Mouse (Mus musculus) embryonic facial prominence, embryonic 11.5 days (tissue): ENCODE data around the gene Prss54. TPM values are rescaled to one million over a fixed set of nuclear protein-coding genes. Genes with fewer than 3 reads are reported as not detected.

Experiments
- ATAC-seq: fragments of 200-750 bp; cut with Nextera tagmentation; replicated peaks from 2 replicates; pipeline ENCODE4 v1.8.0; 2017; ENCODE audit warnings: low read depth; ENCODE audit not compliant: insufficient number of reproducible peaks, low FRiP score, low TSS enrichment
- DNase-seq: peaks from one replicate; pipeline ENCODE4 v3.0.0-alpha.2; 2015; ENCODE audit warnings: low spot score
- H3K27ac ChIP-seq: fragments of 300-500 bp; sonication (generic); replicated peaks from 2 replicates; pipeline ENCODE4 v1.5.1; 2014; ENCODE audit warnings: mild to moderate bottlenecking, low read depth, low read length, control low read depth
- H3K27me3 ChIP-seq: fragments of 300-500 bp; sonication (generic); 2 replicates; pipeline ENCODE4 v1.6.1; 2014; ENCODE audit warnings: mild to moderate bottlenecking, low read length, moderate library complexity, mixed read lengths; ENCODE audit not compliant: control insufficient read depth, insufficient read depth
- H3K36me3 ChIP-seq: fragments of 300-500 bp; sonication (generic); replicated peaks from 2 replicates; pipeline ENCODE4 v1.6.1; 2014; ENCODE audit warnings: low read depth, mild to moderate bottlenecking, low read length, moderate library complexity, mixed read lengths; ENCODE audit not compliant: control insufficient read depth, insufficient read depth
- H3K4me1 ChIP-seq: fragments of 300-500 bp; sonication (generic); 2 replicates; pipeline ENCODE4 v1.6.1; 2014; ENCODE audit warnings: low read length, mixed read lengths; ENCODE audit not compliant: control insufficient read depth, insufficient read depth
- H3K4me2 ChIP-seq: fragments of 300-500 bp; sonication (generic); 2 replicates; pipeline ENCODE4 v1.6.1; 2014; ENCODE audit warnings: low read depth, mild to moderate bottlenecking, control low read depth, low read length, moderate library complexity
- H3K4me3 ChIP-seq: fragments of 300-500 bp; sonication (generic); 2 replicates; pipeline ENCODE4 v1.5.1; 2014; ENCODE audit warnings: low read depth, low read length, control low read depth
- H3K9ac ChIP-seq: fragments of 300-500 bp; sonication (generic); replicated peaks from 2 replicates; pipeline ENCODE4 v1.6.1; 2014; ENCODE audit warnings: mild to moderate bottlenecking, control low read depth, low read length
- H3K9me3 ChIP-seq: fragments of 300-500 bp; sonication (generic); replicated peaks from 2 replicates; pipeline ENCODE4 v1.6.1; 2016; ENCODE audit warnings: mild to moderate bottlenecking, low read length, inconsistent platforms, mixed read lengths; ENCODE audit not compliant: control insufficient read depth
- WGBS: fragments of 180-500 bp; shearing (Covaris S2); extraction: QIAGEN DNeasy Blood & Tissue Kit; methylation state at CpG from one replicate; pipeline ENCODE4 v1.1.7; 2014; 5-methylcytosine and 5-hydroxymethylcytosine counted together
- polyA plus RNA-seq: library from polyadenylated mRNA; unstranded; fragments of >200 nt; fragmentation: Nextera tagmentation; extraction: Ambion mirVana; gene quantifications from 2 replicates; pipeline ENCODE4 v1.2.1, GENCODE M21; 2014

Gene Prss54
- polyA plus RNA-seq, 1 experiment from 2014 or later, result not detected

- H3K4me3 ChIP-seq, result no peak overlapping the region
- no peak overlapping the region for H3K9ac ChIP-seq
- H3K4me1 ChIP-seq, result no peaks in the 10 kb centered on the region
- ATAC-seq (no peak), DNase-seq (no peak)
- H3K36me3 ChIP-seq, result no peaks in the 10 kb centered on the region
- no peak overlapping the region for H3K27ac ChIP-seq
- WGBS, result 88% methylated on average over 4 of the region's 4 CpGs
- H3K9me3 ChIP-seq, result no peaks in the 10 kb centered on the region
- H3K27me3 ChIP-seq, result no peaks in the 10 kb centered on the region
- no peak overlapping the region for H3K4me2 ChIP-seq
Measured at GRCm38 (mm10) chr8:95590539-95590938, 14.4 kb upstream of the Prss54 start.

- H3K4me2 ChIP-seq, result no peak overlapping the region
Measured at GRCm38 (mm10) chr8:95589282-95589681, 13.1 kb upstream of the Prss54 start.

GRCm38 (mm10) chr8:95587339-95587738 is 11.2 kb upstream of the Prss54 start:
- Histone ChIP-seq H3K4me3 (no peak overlapping the region), H3K4me1 (no peaks in the 10 kb centered on the region), H3K9me3 (no peaks in the 10 kb centered on the region), H3K27ac (no peak overlapping the region), H3K4me2 (no peak overlapping the region), H3K27me3 (no peaks in the 10 kb centered on the region), H3K9ac (no peak overlapping the region), H3K36me3 (no peaks in the 10 kb centered on the region)
- WGBS, result 91% methylated on average over 1 of the region's 1 CpGs
- no peak for ATAC-seq
- no peak for DNase-seq

More at GRCm38 (mm10) chr8:95589282-95589681, 13.1 kb upstream of the Prss54 start:
- Histone ChIP-seq H3K4me1 (no peaks in the 10 kb centered on the region), H3K27ac (no peak overlapping the region), H3K36me3 (no peaks in the 10 kb centered on the region), H3K9ac (no peak overlapping the region), H3K4me3 (no peak overlapping the region), H3K27me3 (no peaks in the 10 kb centered on the region), H3K9me3 (no peaks in the 10 kb centered on the region)
- ATAC-seq, result no peak
- WGBS, result 66% methylated on average over 10 of the region's 10 CpGs
- no peak for DNase-seq

- 86% methylated on average over 5 of the region's 5 CpGs for WGBS
- Histone ChIP-seq H3K27ac (no peak overlapping the region), H3K27me3 (no peaks in the 10 kb centered on the region), H3K36me3 (no peaks in the 10 kb centered on the region), H3K9me3 (no peaks in the 10 kb centered on the region), H3K4me1 (no peaks in the 10 kb centered on the region), H3K4me3 (no peak overlapping the region), H3K9ac (no peak overlapping the region), H3K4me2 (no peak overlapping the region)
- DNase-seq, result no peak
- no peak for ATAC-seq
Measured at GRCm38 (mm10) chr8:95573146-95573545, 3.0 kb downstream of the Prss54 start.

GRCm38 (mm10) chr8:95566809-95567208 is 9.3 kb downstream of the Prss54 start:
- Histone ChIP-seq H3K27me3 (no peaks in the 10 kb centered on the region), H3K27ac (no peak overlapping the region), H3K4me3 (no peak overlapping the region), H3K9ac (no peak overlapping the region), H3K4me2 (no peak overlapping the region), H3K4me1 (no peaks in the 10 kb centered on the region), H3K36me3 (no peaks in the 10 kb centered on the region), H3K9me3 (no peaks in the 10 kb centered on the region)
- DNase-seq, result no peak
- 82% methylated on average over 6 of the region's 6 CpGs for WGBS
- no peak for ATAC-seq

GRCm38 (mm10) chr8:95566217-95566616 is 9.9 kb downstream of the Prss54 start:
- Histone ChIP-seq H3K27ac (no peak overlapping the region), H3K27me3 (no peaks in the 10 kb centered on the region), H3K9me3 (no peaks in the 10 kb centered on the region), H3K4me3 (no peak overlapping the region), H3K4me2 (no peak overlapping the region), H3K9ac (no peak overlapping the region), H3K4me1 (no peaks in the 10 kb centered on the region), H3K36me3 (no peaks in the 10 kb centered on the region)
- 82% methylated on average over 4 of the region's 4 CpGs for WGBS
- ATAC-seq (no peak), DNase-seq (no peak)

- Histone ChIP-seq H3K27me3 (no peaks in the 10 kb centered on the region), H3K4me3 (no peak overlapping the region), H3K27ac (no peak overlapping the region), H3K9ac (no peak overlapping the region), H3K9me3 (no peaks in the 10 kb centered on the region), H3K36me3 (no peaks in the 10 kb centered on the region), H3K4me2 (no peak overlapping the region), H3K4me1 (no peaks in the 10 kb centered on the region)
- ATAC-seq (no peak), DNase-seq (no peak)
- WGBS, result 100% methylated on average over 2 of the region's 2 CpGs
Measured at GRCm38 (mm10) chr8:95555963-95556362, 20.2 kb downstream of the Prss54 start.

GRCm38 (mm10) chr8:95551577-95551976 is 24.6 kb downstream of the Prss54 start:
- no peak for DNase-seq
- H3K4me1 ChIP-seq, result no peaks in the 10 kb centered on the region
- H3K9ac ChIP-seq, result no peak overlapping the region
- ATAC-seq, result no peak; the same call in 1 of the 2 replicates
- H3K36me3 ChIP-seq, result no peaks in the 10 kb centered on the region
- H3K4me2 ChIP-seq, result no peak overlapping the region
- WGBS, result 78% methylated on average over 4 of the region's 4 CpGs
- H3K9me3 ChIP-seq, result no peaks in the 10 kb centered on the region
- H3K4me3 ChIP-seq, result no peak overlapping the region
- H3K27me3 ChIP-seq, result no peaks in the 10 kb centered on the region
- no peak overlapping the region for H3K27ac ChIP-seq
